Mouse (Mus musculus): ENCODE results near the gene Sh3bp5l. TPM values are rescaled to one million over a fixed set of nuclear protein-coding genes. Genes with fewer than 3 reads are reported as not detected.

Sh3bp5l gene
- polyA plus RNA-seq, 1 experiment from 2014 or later = 27.8 TPM

DNA sequence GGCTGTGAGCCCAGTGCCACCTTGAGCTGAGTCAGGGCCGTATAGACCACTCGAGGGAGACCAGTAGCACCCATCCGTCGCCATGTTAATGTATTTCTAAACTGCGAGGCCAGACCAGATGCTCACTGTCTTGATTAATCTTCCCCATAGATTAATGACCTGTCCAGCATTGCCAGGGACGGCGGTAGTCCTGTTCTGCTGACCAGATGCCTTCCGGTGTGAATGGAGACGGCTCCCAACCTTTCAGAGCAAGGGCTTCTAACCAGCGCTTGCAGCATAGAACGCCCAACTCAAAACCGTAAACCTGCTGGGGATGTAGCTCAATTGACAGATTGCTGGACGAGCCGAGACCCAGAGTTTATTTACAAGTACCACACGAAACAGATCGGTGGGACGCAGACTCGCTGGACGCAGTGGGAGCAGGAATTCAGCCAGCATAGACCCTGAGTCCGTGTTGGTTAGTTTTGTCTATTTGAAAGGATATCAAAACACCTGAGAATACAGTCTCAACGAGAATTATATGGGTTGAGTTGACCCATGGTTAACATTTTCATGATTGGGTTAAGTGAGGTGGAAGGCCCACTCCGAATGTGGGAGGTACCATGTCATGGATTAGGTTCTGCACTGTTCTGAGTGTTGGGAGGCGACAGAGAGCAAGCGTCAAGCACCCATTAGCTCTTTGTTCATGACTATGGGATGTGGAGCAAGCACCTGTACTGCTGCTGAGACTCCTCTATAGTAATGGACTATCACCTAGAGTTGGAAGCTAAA lies 6.8 kb upstream of the Sh3bp5l start:
- ATAC-seq (ENCODE audit: insufficient number of reproducible peaks, low FRiP score) = no peak
- Histone ChIP-seq H3K4me1 (replicated peaks) (peaks cover 19% of the 10 kb centered on the region), H3K4me3 (peak overlapping the region; percentile 62), H3K27ac (ENCODE audit: poor library complexity, severe bottlenecking) (peak overlapping the region; percentile 96), H3K27me3 (replicated peaks) (no peaks in the 10 kb centered on the region), H3K9ac (peak overlapping the region; percentile 76), H3K4me2 (peak overlapping the region; percentile 90), H3K36me3 (peaks cover 28% of the 10 kb centered on the region), H3K9me3 (replicated peaks) (no peaks in the 10 kb centered on the region)
- 11% methylated on average over 24 of the region's 24 CpGs for WGBS

DNA sequence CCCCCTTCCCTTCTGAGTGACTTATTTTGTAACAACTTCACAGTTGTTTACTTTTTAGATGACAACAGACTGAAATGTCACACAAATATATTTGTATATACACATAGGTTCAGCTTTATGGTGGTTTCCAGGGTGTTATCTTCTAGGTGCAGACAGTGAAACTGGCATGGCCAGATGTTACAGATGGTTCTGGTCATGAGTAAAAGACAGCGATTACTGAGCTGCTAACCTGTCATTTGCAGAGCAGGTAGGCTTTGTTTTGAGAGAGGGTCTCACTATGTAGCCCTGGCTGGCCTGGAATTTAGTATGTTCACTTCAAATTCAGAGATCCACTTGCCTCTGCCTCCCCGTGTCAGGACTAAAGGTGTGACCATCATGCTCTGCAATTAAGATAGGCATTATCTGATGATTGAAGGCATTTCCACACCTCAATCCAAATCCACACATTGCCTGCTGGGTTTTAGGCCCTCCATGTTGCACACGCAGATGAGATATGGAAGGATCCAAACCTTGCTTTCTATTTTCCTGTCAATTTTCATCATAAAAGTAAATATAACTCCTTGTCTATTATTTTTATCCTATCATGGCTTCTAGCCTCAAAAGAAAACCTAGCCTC lies 5.8 kb upstream of the Sh3bp5l start:
- no peak for ATAC-seq (ENCODE audit: insufficient number of reproducible peaks, low FRiP score)
- Histone ChIP-seq H3K4me2 (no peak overlapping the region), H3K9ac (no peak overlapping the region), H3K27ac (ENCODE audit: poor library complexity, severe bottlenecking) (no peak overlapping the region), H3K27me3 (replicated peaks) (no peaks in the 10 kb centered on the region), H3K4me1 (replicated peaks) (peaks cover 27% of the 10 kb centered on the region), H3K4me3 (no peak overlapping the region), H3K36me3 (peaks cover 21% of the 10 kb centered on the region), H3K9me3 (replicated peaks) (no peaks in the 10 kb centered on the region)
- 73% methylated on average over 3 of the region's 3 CpGs for WGBS

DNA sequence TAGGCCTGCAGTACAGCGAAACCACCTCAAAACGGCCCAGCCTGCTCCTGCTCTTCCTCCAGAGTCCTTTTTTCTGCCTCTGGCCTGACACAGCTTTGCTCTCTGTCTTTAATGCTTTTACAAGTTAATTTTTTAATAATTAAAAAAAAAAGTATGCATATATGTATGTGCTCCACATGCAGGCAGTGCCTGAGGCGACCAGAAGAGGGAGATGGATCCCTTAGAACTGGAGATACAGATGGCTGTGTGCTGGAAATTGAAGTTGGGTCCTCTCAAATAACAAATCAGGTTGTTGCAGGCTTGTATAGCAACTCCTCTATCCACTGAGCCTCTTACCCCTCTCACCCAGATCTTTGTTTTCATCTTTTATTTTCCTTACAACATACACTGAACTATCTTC lies 3.7 kb upstream of the Sh3bp5l start:
- 95% methylated on average over 3 of the region's 3 CpGs for WGBS
- no peak overlapping the region for H3K9ac ChIP-seq
- H3K4me2 ChIP-seq = no peak overlapping the region
- no peaks in the 10 kb centered on the region for H3K27me3 ChIP-seq (replicated peaks)
- no peak for ATAC-seq (ENCODE audit: insufficient number of reproducible peaks, low FRiP score)
- H3K9me3 ChIP-seq (replicated peaks) = no peaks in the 10 kb centered on the region
- H3K4me1 ChIP-seq (replicated peaks) = peaks cover 31% of the 10 kb centered on the region
- H3K27ac ChIP-seq (ENCODE audit: poor library complexity, severe bottlenecking) = no peak overlapping the region
- no peak overlapping the region for H3K4me3 ChIP-seq
- H3K36me3 ChIP-seq = peaks cover 18% of the 10 kb centered on the region

DNA sequence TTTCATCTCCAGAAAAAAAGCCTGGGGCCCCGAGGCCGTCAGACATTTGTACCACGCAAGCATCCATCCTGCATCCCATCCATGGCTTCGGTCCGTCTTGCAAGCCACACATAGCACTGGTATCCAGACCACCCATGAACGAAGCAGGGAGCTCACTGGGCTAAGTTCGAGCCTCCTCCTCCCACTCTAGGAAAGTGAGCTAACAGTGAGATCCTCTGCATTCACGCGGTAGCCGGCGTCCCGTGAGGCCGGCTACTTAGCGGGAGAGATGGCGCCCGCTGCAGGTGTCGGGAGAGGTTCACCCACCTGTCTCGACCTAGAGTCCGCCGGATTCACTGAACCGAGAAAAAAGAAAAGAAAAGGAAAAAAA lies 633 bp upstream of the Sh3bp5l start:
- peaks cover 34% of the 10 kb centered on the region for H3K36me3 ChIP-seq
- H3K4me2 ChIP-seq = peak overlapping the region; percentile 79
- H3K4me1 ChIP-seq (replicated peaks) = peaks cover 47% of the 10 kb centered on the region
- H3K9me3 ChIP-seq (replicated peaks) = no peaks in the 10 kb centered on the region
- H3K4me3 ChIP-seq = peak overlapping the region; percentile 90
- under 1% methylated on average over 21 of the region's 21 CpGs for WGBS
- peak overlapping the region; percentile 41; the same call in 1 of the 2 replicates for H3K27ac ChIP-seq (ENCODE audit: poor library complexity, severe bottlenecking)
- H3K27me3 ChIP-seq (replicated peaks) = no peaks in the 10 kb centered on the region
- peak overlapping the region; percentile 95 for H3K9ac ChIP-seq
- peak; percentile 24; the same call in 1 of the 2 replicates for ATAC-seq (ENCODE audit: insufficient number of reproducible peaks, low FRiP score)

DNA sequence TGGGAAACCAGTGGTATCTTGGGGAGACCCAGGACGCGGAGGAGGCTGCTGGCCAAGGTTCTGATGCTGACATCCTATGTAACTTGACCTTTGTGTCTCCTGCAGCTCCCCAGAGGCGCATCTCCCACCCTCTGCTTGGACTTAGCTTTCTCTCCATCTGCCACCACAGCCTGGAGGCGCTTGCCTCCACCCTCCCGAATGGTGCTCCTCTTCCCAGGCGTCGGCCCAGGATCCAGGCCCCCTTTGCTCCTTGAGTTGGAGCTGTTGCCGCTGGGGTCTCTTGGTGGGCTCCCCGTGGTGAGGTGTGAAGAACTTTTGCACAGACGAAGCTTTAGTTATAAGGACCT lies 598 bp downstream of the Sh3bp5l start:
- H3K9me3 ChIP-seq (replicated peaks) = no peaks in the 10 kb centered on the region
- H3K36me3 ChIP-seq = peaks cover 36% of the 10 kb centered on the region
- peak overlapping the region; percentile 95 for H3K9ac ChIP-seq
- H3K4me1 ChIP-seq (replicated peaks) = peaks cover 49% of the 10 kb centered on the region
- H3K27ac ChIP-seq (ENCODE audit: poor library complexity, severe bottlenecking) = peak overlapping the region; percentile 69; the same call in 1 of the 2 replicates
- peak overlapping the region; percentile 90 for H3K4me3 ChIP-seq
- no peaks in the 10 kb centered on the region for H3K27me3 ChIP-seq (replicated peaks)
- peak overlapping the region; percentile 90 for H3K4me2 ChIP-seq
- no peak for ATAC-seq (ENCODE audit: insufficient number of reproducible peaks, low FRiP score)
- 12% methylated on average over 10 of the region's 10 CpGs for WGBS

DNA sequence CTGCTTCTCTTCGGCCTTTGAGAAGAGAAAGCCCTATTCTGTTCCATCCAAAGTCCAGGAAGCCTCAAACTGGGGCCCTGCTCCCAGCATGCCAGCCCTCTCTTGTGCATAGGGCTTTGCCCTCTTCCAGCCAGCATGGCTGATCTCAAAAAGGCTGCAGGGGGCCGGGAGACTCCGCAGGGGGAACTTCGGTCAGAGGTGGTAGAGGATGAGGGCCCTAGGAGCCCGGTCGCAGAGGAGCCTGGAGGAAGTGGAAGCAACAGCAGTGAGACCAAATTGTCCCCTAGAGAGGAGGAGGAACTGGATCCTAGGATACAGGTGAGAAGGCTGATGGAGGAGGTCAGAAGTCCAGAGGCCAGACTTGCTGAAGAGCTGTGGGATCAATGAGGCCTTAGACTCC lies 1.0 kb downstream of the Sh3bp5l start:
- 76% methylated on average over 6 of the region's 6 CpGs for WGBS
- peaks cover 39% of the 10 kb centered on the region for H3K36me3 ChIP-seq
- H3K9ac ChIP-seq = peak overlapping the region; percentile 95
- peaks cover 49% of the 10 kb centered on the region for H3K4me1 ChIP-seq (replicated peaks)
- no peaks in the 10 kb centered on the region for H3K27me3 ChIP-seq (replicated peaks)
- no peaks in the 10 kb centered on the region for H3K9me3 ChIP-seq (replicated peaks)
- H3K27ac ChIP-seq (ENCODE audit: poor library complexity, severe bottlenecking) = no peak overlapping the region
- H3K4me3 ChIP-seq = peak overlapping the region; percentile 90
- peak overlapping the region; percentile 90 for H3K4me2 ChIP-seq
- no peak for ATAC-seq (ENCODE audit: insufficient number of reproducible peaks, low FRiP score)

DNA sequence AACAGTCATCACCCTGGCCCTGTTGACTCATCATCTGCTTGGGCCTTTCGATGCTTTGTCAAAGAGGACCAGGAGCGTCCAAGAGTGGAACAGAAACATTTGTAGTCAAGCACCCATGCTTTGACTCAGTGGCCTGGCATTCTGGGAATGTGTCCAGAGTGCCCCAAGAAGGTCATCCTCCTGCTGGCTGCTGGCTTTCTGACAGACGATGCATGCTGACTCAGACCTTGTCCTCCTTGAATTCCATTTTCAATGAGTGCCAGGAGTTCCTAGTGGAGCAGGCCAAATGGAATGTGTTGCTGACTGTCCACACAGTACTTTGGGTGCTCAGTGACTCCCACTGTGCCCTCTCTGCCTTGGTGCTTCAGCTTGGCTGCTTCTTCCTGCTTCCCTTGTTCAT lies 4.2 kb downstream of the Sh3bp5l start:
- Histone ChIP-seq H3K9ac (no peak overlapping the region), H3K4me2 (no peak overlapping the region; the same call in 1 of the 2 replicates), H3K4me1 (replicated peaks) (peaks cover 37% of the 10 kb centered on the region), H3K27me3 (replicated peaks) (no peaks in the 10 kb centered on the region), H3K27ac (ENCODE audit: poor library complexity, severe bottlenecking) (peak overlapping the region; percentile 78), H3K36me3 (peaks cover 51% of the 10 kb centered on the region), H3K9me3 (replicated peaks) (no peaks in the 10 kb centered on the region), H3K4me3 (no peak overlapping the region)
- WGBS = 41% methylated on average over 3 of the region's 3 CpGs
- ATAC-seq (ENCODE audit: insufficient number of reproducible peaks, low FRiP score) = no peak

DNA sequence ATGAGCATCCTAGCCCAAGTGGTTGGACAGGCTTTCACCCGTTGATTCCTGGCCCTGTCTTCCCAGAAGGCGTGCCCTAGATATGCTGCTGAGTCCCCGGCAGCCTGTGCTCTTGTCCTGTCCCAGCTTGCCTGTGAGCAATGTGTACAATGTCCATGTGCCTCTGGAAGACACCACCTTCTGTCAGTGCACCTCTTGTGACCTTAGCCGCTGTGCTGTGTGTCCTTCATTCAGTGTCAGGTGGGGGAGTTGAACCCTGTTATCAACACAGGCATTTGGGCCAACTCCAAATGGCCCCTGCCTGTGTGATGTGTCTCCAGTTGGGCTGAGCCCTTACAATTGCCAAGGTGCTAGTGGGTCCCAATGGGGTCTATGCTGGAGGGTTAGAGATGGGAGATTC lies 16.2 kb downstream of the Sh3bp5l start:
- Histone ChIP-seq H3K36me3 (peaks cover 49% of the 10 kb centered on the region), H3K27ac (ENCODE audit: poor library complexity, severe bottlenecking) (no peak overlapping the region), H3K4me3 (no peak overlapping the region), H3K9me3 (replicated peaks) (no peaks in the 10 kb centered on the region), H3K9ac (no peak overlapping the region), H3K4me1 (replicated peaks) (no peaks in the 10 kb centered on the region), H3K27me3 (replicated peaks) (no peaks in the 10 kb centered on the region), H3K4me2 (no peak overlapping the region)
- WGBS = 79% methylated on average over 4 of the region's 4 CpGs
- ATAC-seq (ENCODE audit: insufficient number of reproducible peaks, low FRiP score) = no peak

DNA sequence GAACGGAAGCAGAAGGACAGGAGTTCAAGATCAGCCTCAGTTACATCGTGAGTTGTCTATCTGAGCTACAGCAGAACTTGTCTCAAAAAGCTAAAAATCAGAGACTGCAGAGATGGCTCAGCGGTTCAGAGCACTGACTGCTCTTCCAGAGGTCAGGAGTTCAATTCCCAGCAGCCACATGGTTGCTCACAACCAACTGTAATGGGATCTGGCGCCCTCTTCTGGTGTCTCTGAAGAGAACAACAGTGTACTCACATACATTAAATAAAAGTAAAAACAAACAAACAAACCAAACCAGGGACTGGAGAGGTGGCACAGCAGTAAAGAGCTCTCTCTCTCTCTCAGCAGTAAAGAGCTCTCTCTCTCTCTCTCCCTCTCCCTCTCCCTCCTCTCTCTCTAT lies 20.1 kb downstream of the Sh3bp5l start:
- H3K4me1 ChIP-seq (replicated peaks) = peaks cover 10% of the 10 kb centered on the region
- no peaks in the 10 kb centered on the region for H3K27me3 ChIP-seq (replicated peaks)
- no peak overlapping the region for H3K4me3 ChIP-seq
- no peak for ATAC-seq (ENCODE audit: insufficient number of reproducible peaks, low FRiP score)
- 68% methylated on average over 4 of the region's 4 CpGs for WGBS
- no peak overlapping the region for H3K4me2 ChIP-seq
- H3K36me3 ChIP-seq = peaks cover 22% of the 10 kb centered on the region
- no peak overlapping the region for H3K9ac ChIP-seq
- no peak overlapping the region for H3K27ac ChIP-seq (ENCODE audit: poor library complexity, severe bottlenecking)
- H3K9me3 ChIP-seq (replicated peaks) = no peaks in the 10 kb centered on the region

DNA sequence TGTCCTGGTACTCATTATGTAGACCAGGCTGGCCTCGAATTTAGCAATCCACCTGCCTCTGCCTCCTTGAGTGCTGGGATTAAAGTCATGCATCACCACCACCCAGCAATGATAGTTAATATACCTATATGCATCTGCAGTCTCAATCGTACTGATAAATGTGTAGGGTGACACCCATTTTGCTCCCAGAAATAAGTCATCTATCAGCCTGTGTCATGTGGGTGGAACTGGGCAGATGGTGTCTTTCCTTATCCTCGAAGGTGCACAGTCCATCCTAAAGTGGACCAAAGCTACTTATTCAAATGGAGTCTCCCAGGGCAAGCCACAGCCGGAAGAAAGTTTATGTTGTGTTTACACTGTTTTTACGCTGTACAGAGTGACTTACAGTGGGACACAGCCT lies 20.7 kb downstream of the Sh3bp5l start:
- WGBS = 80% methylated on average over 5 of the region's 5 CpGs
- H3K27ac ChIP-seq (ENCODE audit: poor library complexity, severe bottlenecking) = no peak overlapping the region
- no peak overlapping the region for H3K4me2 ChIP-seq
- H3K9me3 ChIP-seq (replicated peaks) = no peaks in the 10 kb centered on the region
- no peak overlapping the region for H3K9ac ChIP-seq
- H3K27me3 ChIP-seq (replicated peaks) = no peaks in the 10 kb centered on the region
- H3K4me3 ChIP-seq = no peak overlapping the region
- peaks cover 10% of the 10 kb centered on the region for H3K4me1 ChIP-seq (replicated peaks)
- no peak for ATAC-seq (ENCODE audit: insufficient number of reproducible peaks, low FRiP score)
- H3K36me3 ChIP-seq = peaks cover 16% of the 10 kb centered on the region

DNA sequence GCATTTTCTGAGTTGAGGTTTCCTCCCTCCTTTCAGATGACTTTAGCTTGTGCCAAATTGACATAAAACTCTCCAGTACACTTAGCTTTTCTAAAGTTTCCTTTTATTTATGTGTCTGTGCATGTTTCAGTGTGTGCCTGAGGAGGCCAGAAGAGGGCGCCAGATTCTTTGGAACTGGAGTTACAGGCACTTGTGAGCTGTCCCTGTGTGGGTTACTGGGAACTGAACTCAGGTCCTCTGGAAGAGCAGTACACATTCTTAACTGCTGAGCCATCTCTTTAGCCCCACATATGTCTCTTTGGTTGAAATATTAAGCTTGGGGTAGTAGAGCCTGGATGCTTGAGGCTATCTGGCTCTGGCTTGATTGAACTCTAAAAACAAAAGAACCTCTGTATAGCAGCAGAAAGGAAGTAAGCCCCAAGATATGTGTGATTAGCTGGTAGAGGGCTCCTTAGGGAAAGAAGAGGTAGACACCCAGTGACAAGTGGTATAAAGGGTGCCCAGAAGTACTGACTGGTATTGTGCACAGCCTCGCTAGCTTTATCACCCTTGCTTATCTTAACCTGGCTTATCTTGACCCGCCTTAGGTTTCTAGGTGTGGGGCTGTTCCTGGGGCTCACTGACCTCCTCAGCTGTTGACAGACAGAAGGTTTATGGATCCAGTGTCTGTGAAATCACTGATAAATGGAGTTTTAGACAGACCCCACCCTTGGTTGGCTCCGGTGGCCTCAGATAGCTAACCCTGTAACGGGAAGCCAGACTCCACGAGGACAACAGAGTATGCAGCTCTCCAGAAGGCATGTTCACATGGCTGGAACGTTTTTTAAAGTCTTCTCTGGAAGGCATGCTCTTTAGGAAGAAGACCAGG lies 22.4 kb downstream of the Sh3bp5l start:
- Histone ChIP-seq H3K9ac (no peak overlapping the region), H3K9me3 (replicated peaks) (no peaks in the 10 kb centered on the region), H3K4me3 (no peak overlapping the region), H3K27me3 (replicated peaks) (no peaks in the 10 kb centered on the region), H3K4me1 (replicated peaks) (peaks cover 10% of the 10 kb centered on the region), H3K36me3 (no peaks in the 10 kb centered on the region), H3K4me2 (no peak overlapping the region), H3K27ac (ENCODE audit: poor library complexity, severe bottlenecking) (no peak overlapping the region)
- peak; percentile 56; the same call in 1 of the 2 replicates for ATAC-seq (ENCODE audit: insufficient number of reproducible peaks, low FRiP score)
- 10% methylated on average over 7 of the region's 7 CpGs for WGBS

Measured in heart, embryonic 12.5 days (tissue).